Mouse (Mus musculus) adipose tissue, adult 10 weeks (tissue): ENCODE results near the gene Hist1h2be. TPM values are rescaled to one million over a fixed set of nuclear protein-coding genes. Genes with fewer than 3 reads are reported as not detected.

ENCODE experiments used
- polyA plus RNA-seq: library from polyadenylated mRNA; stranded (reverse); fragments of 350-450 nt; fragmentation: Illumina TruSeq; extraction: RNeasy Lipid Tissue Mini Kit (QIAGEN cat#74804); gene quantifications from one replicate; pipeline ENCODE4 v1.2.3, GENCODE M21; 2014; ENCODE audit warnings: low read depth, low replicate concordance

The Hist1h2be gene
- polyA plus RNA-seq, 1 experiment from 2014 or later = 7.3 TPM

Other genes starting within 250 kb of the Hist1h2be start
- 5.0 TPM for gene Abt1, start 197.3 kb downstream of the Hist1h2be start, polyA plus RNA-seq
- gene Btn1a1, start 155.2 kb downstream of the Hist1h2be start, polyA plus RNA-seq = 0.19 TPM
- gene Btn2a2, start 132.3 kb downstream of the Hist1h2be start, polyA plus RNA-seq = not detected
- gene Hist1h4h, start 90.1 kb downstream of the Hist1h2be start, polyA plus RNA-seq = 24.5 TPM
- not detected for gene Hist1h2af, start 87.2 kb downstream of the Hist1h2be start, polyA plus RNA-seq
- gene Hist1h3g, start 85.7 kb downstream of the Hist1h2be start, polyA plus RNA-seq = not detected
- gene Hist1h2bh, start 77.7 kb downstream of the Hist1h2be start, polyA plus RNA-seq = 0.24 TPM
- gene Hist1h3f, start 77.1 kb downstream of the Hist1h2be start, polyA plus RNA-seq = not detected
- not detected for gene Hist1h4f, start 69.5 kb downstream of the Hist1h2be start, polyA plus RNA-seq
- gene Hist1h1d, start 67.9 kb downstream of the Hist1h2be start, polyA plus RNA-seq = 0.16 TPM
- 0.67 TPM for gene Hist1h3e, start 58.8 kb downstream of the Hist1h2be start, polyA plus RNA-seq
- not detected for gene Hist1h2ae, start 49.9 kb downstream of the Hist1h2be start, polyA plus RNA-seq
- 3.0 TPM for gene Hist1h2bg, start 49.7 kb downstream of the Hist1h2be start, polyA plus RNA-seq
- gene Hist1h2bf, start 46.9 kb downstream of the Hist1h2be start, polyA plus RNA-seq = not detected
- not detected for gene Hist1h2ad, start 46.7 kb downstream of the Hist1h2be start, polyA plus RNA-seq
- gene Hist1h3d, start 45.4 kb downstream of the Hist1h2be start, polyA plus RNA-seq = 0.92 TPM
- gene Hist1h4d, start 39.5 kb downstream of the Hist1h2be start, polyA plus RNA-seq = 0.56 TPM
- 3.9 TPM for gene Hist1h1e, start 1.4 kb upstream of the Hist1h2be start, polyA plus RNA-seq
- 0.42 TPM for gene Hist1h2ac, start 62.8 kb upstream of the Hist1h2be start, polyA plus RNA-seq
- gene Hist1h2bc, start 63.1 kb upstream of the Hist1h2be start, polyA plus RNA-seq = 128 TPM
- not detected for gene Hist1h1t, start 74.7 kb upstream of the Hist1h2be start, polyA plus RNA-seq
- 0.73 TPM for gene Hist1h4c, start 77.3 kb upstream of the Hist1h2be start, polyA plus RNA-seq
- gene Hfe, start 89.7 kb upstream of the Hist1h2be start, polyA plus RNA-seq = 35.7 TPM
- gene Hist1h1c, start 117.7 kb upstream of the Hist1h2be start, polyA plus RNA-seq = 73.4 TPM
- not detected for gene Hist1h3c, start 124.5 kb upstream of the Hist1h2be start, polyA plus RNA-seq
- not detected for gene Hist1h2bb, start 125.6 kb upstream of the Hist1h2be start, polyA plus RNA-seq
- gene Hist1h2ab, start 130.0 kb upstream of the Hist1h2be start, polyA plus RNA-seq = not detected
- not detected for gene Hist1h3b, start 131.1 kb upstream of the Hist1h2be start, polyA plus RNA-seq
- gene Hist1h4b, start 135.9 kb upstream of the Hist1h2be start, polyA plus RNA-seq = not detected
- gene Hist1h4a, start 140.1 kb upstream of the Hist1h2be start, polyA plus RNA-seq = 2.5 TPM
- gene Hist1h3a, start 141.3 kb upstream of the Hist1h2be start, polyA plus RNA-seq = not detected
- gene Hist1h1a, start 142.5 kb upstream of the Hist1h2be start, polyA plus RNA-seq = not detected
- 0.15 TPM for gene Trim38, start 148.8 kb upstream of the Hist1h2be start, polyA plus RNA-seq
- gene Slc17a2, start 185.9 kb upstream of the Hist1h2be start, polyA plus RNA-seq = not detected
- not detected for gene Slc17a3, start 218.3 kb upstream of the Hist1h2be start, polyA plus RNA-seq
- 0.35 TPM for gene Slc17a1, start 246.6 kb upstream of the Hist1h2be start, polyA plus RNA-seq